Mouse (Mus musculus): ENCODE measurements around the gene Ptprj. TPM values are rescaled to one million over a fixed set of nuclear protein-coding genes. Genes with fewer than 3 reads are reported as not detected.
A peak's percentile ranks its signal among the peaks of the same experiment; 100 is the strongest.
"Not testable (repeated sequence)": the region's sequence is repeated elsewhere in the genome, so short reads cannot be mapped to it uniquely, and the experiment has no call there.

Ptprj gene
- polyA plus RNA-seq, 1 experiment from 2014 or later, result 4.6 TPM

DNA sequence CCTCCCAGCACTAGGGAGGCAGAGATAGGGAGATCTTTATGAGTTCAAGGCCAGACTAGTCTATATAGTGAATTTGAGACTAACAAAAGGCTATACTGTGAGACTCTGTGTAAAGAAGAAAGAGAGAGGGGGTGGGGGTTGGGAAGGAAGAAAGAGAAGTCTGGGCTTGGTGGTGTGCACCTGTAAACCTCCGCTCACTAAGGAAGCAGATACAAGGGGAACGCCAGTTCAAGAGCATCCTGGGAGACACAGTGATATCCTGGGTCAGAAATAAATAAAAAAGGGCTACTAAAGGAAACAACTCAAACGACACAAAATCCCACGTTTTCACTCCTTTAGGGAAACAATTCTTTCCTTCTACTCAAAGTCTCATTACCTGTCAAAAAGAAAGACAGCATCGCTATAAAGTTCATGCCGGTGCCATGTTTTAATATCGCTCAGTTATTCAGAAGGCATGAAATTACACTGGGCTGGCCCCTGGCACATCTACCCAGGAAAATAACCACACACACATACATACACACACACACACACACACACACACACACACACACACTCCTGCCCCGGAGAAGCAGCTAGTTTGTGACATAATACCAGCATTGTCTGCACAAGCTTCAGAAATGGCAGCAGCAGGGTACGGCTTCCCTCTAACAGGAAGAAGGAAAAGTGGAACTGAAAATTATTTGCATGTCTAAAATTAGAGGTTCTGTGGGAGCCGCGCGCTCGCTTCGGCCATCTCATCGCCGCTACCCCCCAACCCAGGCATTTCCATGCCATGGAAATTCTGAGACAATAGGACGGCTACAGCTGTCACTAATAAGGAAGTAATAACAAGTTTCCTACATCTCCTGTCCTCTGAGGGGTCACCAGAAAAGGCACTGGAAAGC is 6.6 kb downstream of the Ptprj start:
- no peaks in the 10 kb centered on the region for H3K27me3 ChIP-seq (replicated peaks; ENCODE audit: control insufficient read depth, insufficient read depth, low read length)
- no peak overlapping the region for H3K27ac ChIP-seq (ENCODE audit: low read length)
- peaks cover 5% of the 10 kb centered on the region for H3K4me1 ChIP-seq (replicated peaks; ENCODE audit: control insufficient read depth, insufficient read depth, low read length)
- H3K36me3 ChIP-seq (ENCODE audit: control insufficient read depth, insufficient read depth), result no peaks in the 10 kb centered on the region
- ATAC-seq, result no peak
- no peak overlapping the region for H3K4me2 ChIP-seq (ENCODE audit: low read length)
- H3K9ac ChIP-seq (replicated peaks; ENCODE audit: low read depth, low read length), result no peak overlapping the region
- 74% methylated on average over 17 of the region's 17 CpGs for WGBS
- H3K4me3 ChIP-seq (replicated peaks; ENCODE audit: low read length), result no peak overlapping the region
- no peaks in the 10 kb centered on the region for H3K9me3 ChIP-seq (ENCODE audit: control insufficient read depth, low read length)

DNA sequence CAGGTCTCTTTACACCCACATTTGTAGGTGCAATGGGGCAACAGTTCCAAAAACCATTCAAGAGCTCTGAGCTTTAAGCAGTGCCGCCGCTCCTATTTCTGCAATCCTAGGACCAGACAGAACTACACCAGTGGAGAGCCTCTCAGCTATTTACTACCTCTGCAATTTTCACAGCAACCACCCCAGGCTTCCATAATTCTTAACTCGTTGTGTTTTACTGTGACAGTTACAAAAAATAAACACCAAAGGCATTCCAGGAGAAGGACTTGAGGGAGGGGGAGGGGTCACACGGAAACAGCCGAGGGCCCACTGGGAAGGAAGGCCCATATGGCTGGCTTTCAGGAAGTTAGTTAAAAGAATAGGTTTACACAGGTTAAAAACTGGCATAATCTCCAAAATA is 8.3 kb downstream of the Ptprj start:
- no peak overlapping the region for H3K4me3 ChIP-seq (replicated peaks; ENCODE audit: low read length)
- no peaks in the 10 kb centered on the region for H3K9me3 ChIP-seq (ENCODE audit: control insufficient read depth, low read length)
- no peak for ATAC-seq
- no peak overlapping the region for H3K9ac ChIP-seq (replicated peaks; ENCODE audit: low read depth, low read length)
- no peak overlapping the region for H3K4me2 ChIP-seq (ENCODE audit: low read length)
- H3K4me1 ChIP-seq (replicated peaks; ENCODE audit: control insufficient read depth, insufficient read depth, low read length), result peaks cover 5% of the 10 kb centered on the region; the same call in 1 of the 2 replicates
- no peak overlapping the region for H3K27ac ChIP-seq (ENCODE audit: low read length)
- no peaks in the 10 kb centered on the region for H3K36me3 ChIP-seq (ENCODE audit: control insufficient read depth, insufficient read depth)
- 80% methylated on average over 5 of the region's 5 CpGs for WGBS
- no peaks in the 10 kb centered on the region for H3K27me3 ChIP-seq (replicated peaks; ENCODE audit: control insufficient read depth, insufficient read depth, low read length)

DNA sequence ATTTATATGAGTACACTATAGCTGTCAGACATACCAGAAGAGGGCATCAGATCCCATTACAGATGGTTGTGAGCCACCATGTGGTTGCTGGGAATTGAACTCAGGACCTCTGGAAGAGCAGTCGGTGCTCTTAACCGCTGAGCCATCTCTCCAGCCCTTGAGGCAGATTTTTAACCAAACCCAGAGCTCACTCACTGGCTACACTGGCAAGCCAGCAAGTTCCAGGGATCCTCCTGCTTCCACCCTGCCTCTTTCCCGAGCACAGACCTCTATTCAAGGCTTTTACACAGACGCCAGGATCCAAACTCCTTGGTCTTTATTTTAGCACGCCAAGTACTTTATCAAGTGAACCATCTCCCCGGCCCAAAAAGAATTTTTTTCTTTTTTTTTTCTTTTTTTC is 9.0 kb downstream of the Ptprj start:
- not testable (repeated sequence) for H3K4me1 ChIP-seq (replicated peaks; ENCODE audit: control insufficient read depth, insufficient read depth, low read length); H3K4me2 ChIP-seq (ENCODE audit: low read length); H3K27me3 ChIP-seq (replicated peaks; ENCODE audit: control insufficient read depth, insufficient read depth, low read length); H3K27ac ChIP-seq (ENCODE audit: low read length); H3K9ac ChIP-seq (replicated peaks; ENCODE audit: low read depth, low read length); H3K4me3 ChIP-seq (replicated peaks; ENCODE audit: low read length); ATAC-seq; H3K9me3 ChIP-seq (ENCODE audit: control insufficient read depth, low read length); H3K36me3 ChIP-seq (ENCODE audit: control insufficient read depth, insufficient read depth)
- WGBS, result 87% methylated on average over 6 of the region's 6 CpGs

GRCm38 (mm10) chr2:90570871-90571270 is 9.6 kb downstream of the Ptprj start:
- Histone ChIP-seq H3K27ac (ENCODE audit: low read length) (no peak overlapping the region), H3K4me2 (ENCODE audit: low read length) (no peak overlapping the region), H3K36me3 (ENCODE audit: control insufficient read depth, insufficient read depth) (no peaks in the 10 kb centered on the region), H3K4me3 (replicated peaks; ENCODE audit: low read length) (no peak overlapping the region), H3K9ac (replicated peaks; ENCODE audit: low read depth, low read length) (no peak overlapping the region), H3K27me3 (replicated peaks; ENCODE audit: control insufficient read depth, insufficient read depth, low read length) (no peaks in the 10 kb centered on the region), H3K9me3 (ENCODE audit: control insufficient read depth, low read length) (no peaks in the 10 kb centered on the region), H3K4me1 (replicated peaks; ENCODE audit: control insufficient read depth, insufficient read depth, low read length) (peaks cover 10% of the 10 kb centered on the region)
- ATAC-seq, result no peak
- 97% methylated on average over 2 of the region's 2 CpGs for WGBS

DNA sequence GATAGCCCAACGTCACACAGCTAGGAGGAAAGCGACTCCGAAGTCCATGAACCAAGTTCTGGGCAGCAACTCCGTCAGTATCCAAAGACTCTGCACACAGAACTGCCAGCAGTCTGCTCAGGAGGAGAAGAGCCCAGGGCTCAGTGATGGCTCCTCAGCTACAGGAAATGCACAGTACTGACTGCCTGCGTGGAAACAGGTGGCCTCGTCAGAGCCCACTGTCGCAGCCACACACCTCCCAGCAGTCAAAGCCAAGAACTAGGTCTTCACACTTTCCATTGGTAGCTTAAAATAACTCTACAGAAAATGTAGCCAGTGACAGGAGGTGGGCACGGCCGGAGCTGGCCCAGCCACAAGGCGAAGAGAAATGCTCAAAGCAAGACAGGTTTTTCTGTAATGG is 10.2 kb downstream of the Ptprj start:
- Histone ChIP-seq H3K4me1 (replicated peaks; ENCODE audit: control insufficient read depth, insufficient read depth, low read length) (peaks cover 11% of the 10 kb centered on the region), H3K9me3 (ENCODE audit: control insufficient read depth, low read length) (no peaks in the 10 kb centered on the region), H3K27me3 (replicated peaks; ENCODE audit: control insufficient read depth, insufficient read depth, low read length) (no peaks in the 10 kb centered on the region), H3K36me3 (ENCODE audit: control insufficient read depth, insufficient read depth) (no peaks in the 10 kb centered on the region), H3K4me2 (ENCODE audit: low read length) (no peak overlapping the region), H3K27ac (ENCODE audit: low read length) (no peak overlapping the region), H3K4me3 (replicated peaks; ENCODE audit: low read length) (no peak overlapping the region), H3K9ac (replicated peaks; ENCODE audit: low read depth, low read length) (no peak overlapping the region)
- 91% methylated on average over 10 of the region's 10 CpGs for WGBS
- ATAC-seq, result no peak

- Histone ChIP-seq H3K9me3 (ENCODE audit: control insufficient read depth, low read length) (no peaks in the 10 kb centered on the region), H3K4me2 (ENCODE audit: low read length) (no peak overlapping the region), H3K27ac (ENCODE audit: low read length) (no peak overlapping the region), H3K36me3 (ENCODE audit: control insufficient read depth, insufficient read depth) (no peaks in the 10 kb centered on the region), H3K4me3 (replicated peaks; ENCODE audit: low read length) (no peak overlapping the region), H3K9ac (replicated peaks; ENCODE audit: low read depth, low read length) (no peak overlapping the region), H3K4me1 (replicated peaks; ENCODE audit: control insufficient read depth, insufficient read depth, low read length) (peaks cover 8% of the 10 kb centered on the region), H3K27me3 (replicated peaks; ENCODE audit: control insufficient read depth, insufficient read depth, low read length) (no peaks in the 10 kb centered on the region)
- WGBS, result 85% methylated on average over 7 of the region's 7 CpGs
- ATAC-seq, result no peak
Observed at GRCm38 (mm10) chr2:90568961-90569481, 11.4 kb downstream of the Ptprj start.

DNA sequence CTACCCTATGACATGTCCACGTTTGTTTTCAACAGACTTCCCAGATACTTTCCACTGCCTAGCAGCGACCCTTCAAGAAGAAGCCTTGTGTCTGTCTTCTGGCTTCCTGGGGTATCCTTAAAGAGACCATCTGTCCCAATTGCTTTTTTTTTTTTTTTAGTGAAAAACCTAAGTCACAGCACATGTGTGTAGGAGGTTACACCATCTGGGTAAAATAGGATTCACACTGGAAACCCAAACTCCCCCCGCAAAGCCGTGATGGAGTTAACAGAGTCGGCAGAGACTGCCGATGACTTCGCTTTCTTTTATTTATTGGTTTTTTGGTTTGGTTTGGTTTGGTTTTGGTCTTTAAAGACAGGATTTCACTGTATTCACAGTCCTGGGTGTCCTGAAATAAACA is 12.4 kb downstream of the Ptprj start:
- H3K27me3 ChIP-seq (replicated peaks; ENCODE audit: control insufficient read depth, insufficient read depth, low read length), result no peaks in the 10 kb centered on the region
- no peaks in the 10 kb centered on the region for H3K36me3 ChIP-seq (ENCODE audit: control insufficient read depth, insufficient read depth)
- 74% methylated on average over 7 of the region's 7 CpGs for WGBS
- no peaks in the 10 kb centered on the region for H3K9me3 ChIP-seq (ENCODE audit: control insufficient read depth, low read length)
- no peak overlapping the region for H3K9ac ChIP-seq (replicated peaks; ENCODE audit: low read depth, low read length)
- no peak overlapping the region for H3K4me2 ChIP-seq (ENCODE audit: low read length)
- H3K27ac ChIP-seq (ENCODE audit: low read length), result no peak overlapping the region
- H3K4me3 ChIP-seq (replicated peaks; ENCODE audit: low read length), result no peak overlapping the region
- no peak for ATAC-seq
- H3K4me1 ChIP-seq (replicated peaks; ENCODE audit: control insufficient read depth, insufficient read depth, low read length), result peaks cover 6% of the 10 kb centered on the region

DNA sequence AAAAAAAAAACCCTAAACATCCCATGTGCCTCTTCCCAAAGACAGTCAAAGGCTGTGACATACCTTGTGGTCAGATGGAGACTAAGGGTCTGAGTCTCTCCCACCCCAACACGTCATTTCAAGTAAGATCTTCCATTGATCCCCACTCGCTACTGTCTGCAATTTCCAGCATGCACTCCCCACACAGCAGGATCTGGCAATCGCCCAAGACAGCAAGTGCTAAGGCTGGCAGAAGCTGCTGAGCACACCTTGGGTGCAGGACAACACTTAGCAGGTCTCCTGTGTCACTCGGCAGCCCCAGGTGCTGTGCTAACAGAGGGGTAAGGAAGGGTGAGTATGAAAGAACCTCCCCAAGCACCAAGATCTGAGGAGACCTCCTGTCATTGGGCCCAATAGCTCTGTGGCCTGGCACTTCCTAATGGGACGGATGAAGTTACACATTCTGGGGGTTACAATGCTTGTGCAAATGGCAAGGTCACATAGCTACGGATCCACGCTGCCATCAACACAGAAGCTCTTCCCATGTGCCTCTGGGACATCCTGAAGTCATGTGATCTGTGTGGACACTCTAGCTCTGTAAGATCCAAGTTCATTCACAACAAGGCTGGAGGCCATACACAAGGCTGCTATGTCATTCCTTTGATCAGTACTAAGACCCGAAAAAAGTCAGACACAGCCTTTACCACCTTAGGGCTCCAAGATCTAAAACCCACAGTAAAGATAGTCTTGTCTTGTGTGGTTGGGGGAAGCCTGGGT is 13.5 kb downstream of the Ptprj start:
- Histone ChIP-seq H3K9me3 (ENCODE audit: control insufficient read depth, low read length) (no peaks in the 10 kb centered on the region), H3K4me1 (replicated peaks; ENCODE audit: control insufficient read depth, insufficient read depth, low read length) (peaks cover 6% of the 10 kb centered on the region), H3K4me2 (ENCODE audit: low read length) (no peak overlapping the region), H3K4me3 (replicated peaks; ENCODE audit: low read length) (no peak overlapping the region), H3K36me3 (ENCODE audit: control insufficient read depth, insufficient read depth) (no peaks in the 10 kb centered on the region), H3K27me3 (replicated peaks; ENCODE audit: control insufficient read depth, insufficient read depth, low read length) (no peaks in the 10 kb centered on the region), H3K9ac (replicated peaks; ENCODE audit: low read depth, low read length) (no peak overlapping the region), H3K27ac (ENCODE audit: low read length) (no peak overlapping the region)
- ATAC-seq, result 0 out of 2 replicates have a peak, but pooled peaks have one; percentile 6
- WGBS, result 59% methylated on average over 8 of the region's 8 CpGs

DNA sequence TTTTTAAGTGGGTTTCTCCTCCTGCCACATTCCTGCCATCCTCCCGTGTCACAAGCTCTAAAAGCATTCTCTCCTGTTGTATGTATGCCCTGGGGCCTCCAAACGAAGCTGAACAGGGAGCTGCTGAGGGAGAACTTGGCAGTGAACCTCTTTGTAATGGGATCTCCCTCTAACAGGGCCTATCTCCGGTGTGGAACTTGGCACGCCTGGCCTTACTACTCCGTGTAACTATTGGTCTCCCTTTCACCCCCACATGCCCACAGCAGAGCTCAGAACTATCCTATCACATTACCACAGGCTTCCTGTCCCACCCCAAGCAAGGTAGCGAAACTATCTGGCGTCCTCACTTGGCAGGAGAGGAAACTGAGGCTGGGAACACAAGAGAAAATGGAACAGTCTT is 14.4 kb downstream of the Ptprj start:
- H3K9me3 ChIP-seq (ENCODE audit: control insufficient read depth, low read length), result no peaks in the 10 kb centered on the region
- no peaks in the 10 kb centered on the region for H3K36me3 ChIP-seq (ENCODE audit: control insufficient read depth, insufficient read depth)
- peaks cover 8% of the 10 kb centered on the region for H3K4me1 ChIP-seq (replicated peaks; ENCODE audit: control insufficient read depth, insufficient read depth, low read length)
- no peak overlapping the region for H3K4me3 ChIP-seq (replicated peaks; ENCODE audit: low read length)
- no peak overlapping the region for H3K4me2 ChIP-seq (ENCODE audit: low read length)
- WGBS, result 48% methylated on average over 7 of the region's 7 CpGs
- H3K9ac ChIP-seq (replicated peaks; ENCODE audit: low read depth, low read length), result no peak overlapping the region
- H3K27ac ChIP-seq (ENCODE audit: low read length), result no peak overlapping the region
- peak; percentile 34; the same call in 1 of the 2 replicates for ATAC-seq
- no peaks in the 10 kb centered on the region for H3K27me3 ChIP-seq (replicated peaks; ENCODE audit: control insufficient read depth, insufficient read depth, low read length)

All from forebrain, embryonic 16.5 days (tissue).